Mouse (Mus musculus) liver, postnatal 0 days (tissue): Measurements from ENCODE around the gene Uox.

Experiments used
- CTCF ChIP-seq: sonication (generic); IDR thresholded peaks from 2 replicates; pipeline ENCODE4 v1.5.1; 2016; ENCODE audit warnings: antibody characterized with exemption, low read depth
- EP300 ChIP-seq: IDR thresholded peaks from 2 replicates; pipeline ENCODE4 v1.6.1; 2016; ENCODE audit warnings: antibody characterized with exemption, low read depth, mild to moderate bottlenecking

GRCm38 (mm10) chr3:146569594-146569993, 632 bp upstream of the Uox start:
- TF ChIP-seq CTCF (no peak), EP300 (no peak)
